Mouse (Mus musculus): ENCODE data around the gene Dusp1. TPM values are rescaled to one million over a fixed set of nuclear protein-coding genes. Genes with fewer than 3 reads are reported as not detected.

The Dusp1 gene
- 23.1 and 24.8 TPM in 2 replicates for polyA plus RNA-seq (2015; fragmentation: Nextera tagmentation; extraction: Ambion mirVana)

DNA sequence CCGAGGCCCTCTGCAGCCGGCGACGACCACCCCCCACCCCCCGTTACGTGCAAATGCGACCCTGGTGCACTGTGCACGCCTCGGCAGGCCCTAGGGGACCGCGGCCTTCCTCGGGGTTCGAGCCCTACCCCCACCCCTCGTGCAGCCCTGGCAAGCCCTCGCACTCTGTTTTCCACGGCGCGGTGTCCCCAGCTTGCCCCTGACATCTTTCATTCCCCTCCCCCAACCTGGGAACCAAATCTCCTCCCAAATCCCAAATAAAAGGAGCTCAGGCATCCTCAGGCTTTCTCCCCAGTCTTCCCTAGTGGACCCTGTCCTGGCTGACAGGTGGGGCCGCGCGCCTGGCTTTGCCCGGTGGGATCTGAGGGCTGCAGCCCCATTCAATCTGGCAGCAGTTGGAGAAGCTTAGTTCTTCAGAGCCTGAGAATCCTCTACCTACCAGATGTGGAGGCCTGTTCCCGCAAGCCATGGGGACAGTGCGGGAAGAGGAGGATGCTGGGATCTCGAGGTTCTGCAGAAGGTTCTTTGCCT, at the start of gene Dusp1:
TSS of gene Dusp1 (minus strand) at position 478 of the 531 bp plus-strand sequence.
- no peaks in the 10 kb centered on the region; the same call in 1 of the 2 replicates for H3K9me3 ChIP-seq (replicated peaks)
- H3K9ac ChIP-seq, result peak within 1 kb of the TSS; percentile 85
- peak within 1 kb of the TSS; percentile 90 for H3K4me2 ChIP-seq
- no peaks in the 10 kb centered on the region for H3K27me3 ChIP-seq
- ATAC-seq (replicated peaks; ENCODE audit: low FRiP score), result peak; percentile 81
- peaks cover 26% of the 10 kb centered on the region for H3K36me3 ChIP-seq
- peaks cover 48% of the 10 kb centered on the region for H3K4me1 ChIP-seq
- peak within 1 kb of the TSS; percentile 84 for H3K4me3 ChIP-seq (replicated peaks)
- peak within 1 kb of the TSS; percentile 85 for H3K27ac ChIP-seq
- under 1% methylated on average over 25 of the region's 25 CpGs for WGBS

DNA sequence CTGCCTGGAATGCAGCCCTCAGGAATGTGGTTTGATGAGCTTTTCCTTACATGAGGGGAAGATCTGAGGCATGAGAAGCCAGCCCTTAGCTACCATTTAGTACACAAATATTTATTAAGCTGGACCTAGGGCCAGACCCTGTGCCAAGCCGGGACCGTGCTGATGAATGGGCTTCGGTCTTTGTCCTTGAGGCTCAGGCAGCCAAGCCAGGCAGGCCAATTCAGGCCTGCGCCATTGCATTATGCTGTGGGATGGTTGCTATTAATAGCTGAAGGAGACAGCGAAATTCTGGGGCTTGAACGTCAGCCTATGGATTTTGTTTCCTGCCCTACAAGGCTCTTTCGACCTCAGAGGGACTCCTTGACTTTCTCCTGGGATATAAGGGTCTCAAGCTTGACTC, 49.4 kb upstream of the Dusp1 start:
- 83% methylated on average over 7 of the region's 7 CpGs for WGBS
- H3K27ac ChIP-seq, result no peak overlapping the region

DNA sequence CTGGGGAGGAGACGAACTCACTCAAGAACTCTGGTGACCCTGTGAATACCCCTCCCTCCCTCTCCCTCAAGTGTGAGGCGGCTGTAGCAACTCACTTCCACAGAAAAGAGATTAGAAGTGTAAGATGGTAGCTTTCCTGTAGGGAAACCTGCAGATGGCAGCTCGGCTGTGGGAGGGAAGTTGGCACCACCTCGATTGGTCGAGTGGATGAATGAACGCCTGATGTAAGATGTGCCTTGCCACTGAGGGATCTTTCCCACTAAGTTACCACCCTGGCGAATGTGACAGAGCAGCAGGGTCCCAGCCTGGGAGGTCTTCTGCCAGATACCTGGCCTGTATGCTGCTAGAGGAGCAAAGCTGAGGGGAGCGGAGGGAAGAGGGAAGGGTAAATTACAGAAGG, 47.9 kb upstream of the Dusp1 start:
- no peak overlapping the region for H3K4me2 ChIP-seq
- WGBS, result 83% methylated on average over 8 of the region's 8 CpGs
- ATAC-seq (replicated peaks; ENCODE audit: low FRiP score), result no peak
- H3K4me1 ChIP-seq, result no peaks in the 10 kb centered on the region
- H3K9me3 ChIP-seq (replicated peaks), result no peaks in the 10 kb centered on the region
- peaks cover 65% of the 10 kb centered on the region for H3K36me3 ChIP-seq
- H3K27me3 ChIP-seq, result no peaks in the 10 kb centered on the region
- no peak overlapping the region for H3K9ac ChIP-seq
- H3K27ac ChIP-seq, result no peak overlapping the region
- H3K4me3 ChIP-seq (replicated peaks), result no peak overlapping the region

More for the DNA sequence above, 49.4 kb upstream of the Dusp1 start:
- Histone ChIP-seq H3K4me2 (no peak overlapping the region), H3K9ac (no peak overlapping the region), H3K9me3 (replicated peaks) (no peaks in the 10 kb centered on the region), H3K4me3 (replicated peaks) (no peak overlapping the region), H3K27me3 (no peaks in the 10 kb centered on the region), H3K36me3 (peaks cover 68% of the 10 kb centered on the region), H3K4me1 (no peaks in the 10 kb centered on the region)
- ATAC-seq (replicated peaks; ENCODE audit: low FRiP score), result no peak

DNA sequence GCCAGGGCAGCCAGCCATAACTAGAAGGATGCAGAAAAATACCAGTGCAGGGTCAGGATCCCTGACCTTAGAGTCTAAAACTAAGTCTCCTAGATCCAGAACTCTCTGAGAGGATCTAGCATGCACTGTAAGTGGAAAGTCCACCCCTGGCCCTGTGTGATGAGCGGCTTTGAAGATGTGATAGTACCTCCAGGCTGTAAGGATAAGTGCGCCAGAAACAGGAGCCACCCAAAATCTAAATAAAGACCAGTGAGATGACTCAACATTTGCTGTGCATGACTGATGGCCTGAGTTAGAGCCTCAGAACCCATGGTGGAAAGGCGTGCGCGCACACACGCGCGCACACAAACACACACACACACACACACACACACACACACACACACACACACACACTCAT, 46.9 kb upstream of the Dusp1 start:
- Histone ChIP-seq H3K9ac (no peak overlapping the region), H3K4me3 (replicated peaks) (no peak overlapping the region), H3K9me3 (replicated peaks) (no peaks in the 10 kb centered on the region), H3K27me3 (no peaks in the 10 kb centered on the region), H3K36me3 (peaks cover 55% of the 10 kb centered on the region), H3K27ac (no peak overlapping the region), H3K4me2 (no peak overlapping the region), H3K4me1 (no peaks in the 10 kb centered on the region)
- no peak for ATAC-seq (replicated peaks; ENCODE audit: low FRiP score)
- WGBS, result 89% methylated on average over 8 of the region's 8 CpGs

DNA sequence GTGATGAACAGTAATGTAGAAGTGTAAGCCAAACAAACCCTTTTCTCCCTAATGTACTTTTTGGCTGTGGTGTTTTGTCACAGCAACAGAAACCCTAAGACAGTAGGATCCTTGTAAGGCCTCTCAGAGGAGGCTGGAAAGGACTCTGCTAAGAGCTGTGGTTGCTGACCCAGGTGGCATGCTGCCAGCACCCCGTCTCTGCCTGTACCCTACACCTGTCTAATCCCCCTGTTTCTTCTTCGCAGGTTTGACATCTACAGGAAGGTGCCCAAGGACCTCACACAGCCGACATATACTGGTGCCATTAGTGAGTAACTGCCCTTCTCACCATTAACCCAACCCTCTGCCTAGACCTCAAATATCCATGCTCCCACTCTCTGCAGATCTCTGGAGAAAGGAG, 46.4 kb upstream of the Dusp1 start:
- Histone ChIP-seq H3K9ac (no peak overlapping the region), H3K4me1 (peaks cover under 1% of the 10 kb centered on the region; the same call in 1 of the 2 replicates), H3K27ac (no peak overlapping the region), H3K4me3 (replicated peaks) (no peak overlapping the region), H3K27me3 (no peaks in the 10 kb centered on the region), H3K9me3 (replicated peaks) (no peaks in the 10 kb centered on the region), H3K36me3 (peaks cover 51% of the 10 kb centered on the region), H3K4me2 (no peak overlapping the region)
- WGBS, result 85% methylated on average over 3 of the region's 3 CpGs
- ATAC-seq (replicated peaks; ENCODE audit: low FRiP score), result no peak

DNA sequence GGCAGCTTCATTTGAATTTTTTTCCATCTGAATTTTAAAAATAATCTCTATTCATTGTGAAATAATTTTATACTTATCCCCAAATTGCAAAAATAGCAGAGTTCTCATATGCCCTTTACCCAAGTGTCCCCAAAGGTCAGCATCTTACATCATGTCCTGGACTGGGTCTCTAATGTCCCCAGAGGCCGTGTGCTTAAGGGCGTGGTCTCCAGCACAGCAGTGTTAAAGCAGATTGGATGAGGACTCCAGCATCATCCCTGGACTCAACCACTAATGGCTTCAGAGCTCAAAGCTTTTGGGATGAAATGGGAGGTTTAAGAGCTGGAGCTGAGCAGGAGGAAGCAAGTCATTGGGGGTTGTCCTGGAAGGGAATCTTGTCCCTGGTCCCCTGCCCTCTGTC, 44.6 kb upstream of the Dusp1 start:
- no peaks in the 10 kb centered on the region for H3K9me3 ChIP-seq (replicated peaks)
- no peak overlapping the region for H3K27ac ChIP-seq
- 75% methylated on average over 2 of the region's 2 CpGs for WGBS
- H3K9ac ChIP-seq, result no peak overlapping the region
- H3K4me3 ChIP-seq (replicated peaks), result no peak overlapping the region
- peaks cover 47% of the 10 kb centered on the region for H3K36me3 ChIP-seq
- H3K4me2 ChIP-seq, result no peak overlapping the region
- no peak for ATAC-seq (replicated peaks; ENCODE audit: low FRiP score)
- H3K4me1 ChIP-seq, result peaks cover 19% of the 10 kb centered on the region
- no peaks in the 10 kb centered on the region for H3K27me3 ChIP-seq

DNA sequence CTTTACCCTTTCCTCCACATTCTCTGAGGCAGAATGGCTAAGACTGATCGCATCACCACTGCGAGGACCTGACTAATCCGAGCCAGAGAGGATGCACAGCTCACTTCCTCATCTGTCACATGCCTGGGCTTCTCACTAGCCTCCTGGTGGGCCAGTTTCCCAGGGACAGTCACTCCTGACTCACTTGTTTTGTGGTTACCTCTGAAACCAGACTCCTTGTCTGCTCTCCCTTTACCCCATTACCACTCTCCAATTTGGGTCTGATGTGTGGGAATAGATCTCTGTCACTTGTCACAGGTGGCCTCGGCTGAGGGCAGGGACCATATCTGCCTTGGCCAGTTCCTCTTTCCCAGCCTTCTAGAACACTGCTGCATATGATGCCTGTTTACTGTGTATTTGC, 43.7 kb upstream of the Dusp1 start:
- no peaks in the 10 kb centered on the region for H3K27me3 ChIP-seq
- H3K9ac ChIP-seq, result no peak overlapping the region
- H3K4me1 ChIP-seq, result peaks cover 27% of the 10 kb centered on the region
- H3K27ac ChIP-seq, result no peak overlapping the region
- no peak for ATAC-seq (replicated peaks; ENCODE audit: low FRiP score)
- H3K36me3 ChIP-seq, result peaks cover 42% of the 10 kb centered on the region
- H3K9me3 ChIP-seq (replicated peaks), result no peaks in the 10 kb centered on the region
- H3K4me3 ChIP-seq (replicated peaks), result no peak overlapping the region
- WGBS, result 68% methylated on average over 4 of the region's 4 CpGs
- H3K4me2 ChIP-seq, result no peak overlapping the region

DNA sequence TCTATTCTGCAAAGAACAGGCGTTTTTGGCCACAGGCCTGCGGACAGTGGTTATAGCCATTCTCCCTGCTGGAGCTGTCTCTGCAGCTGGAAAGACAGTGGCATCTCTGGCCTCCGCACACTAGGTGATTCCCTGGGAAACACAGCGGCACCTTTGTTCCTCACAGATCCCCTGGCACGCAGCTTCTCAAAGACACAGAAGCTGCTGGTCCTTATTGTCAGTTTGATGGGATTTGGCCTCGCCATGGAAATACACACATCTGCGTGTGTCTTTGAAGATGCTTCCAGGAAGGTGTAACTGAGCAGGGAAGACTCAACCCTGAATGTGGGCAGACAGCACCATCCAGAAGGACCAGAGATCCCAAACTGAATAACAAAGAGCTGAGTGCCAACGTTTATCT, 41.4 kb upstream of the Dusp1 start:
- Histone ChIP-seq H3K36me3 (peaks cover 19% of the 10 kb centered on the region), H3K27ac (peak overlapping the region; percentile 76)
- no peak for ATAC-seq (replicated peaks; ENCODE audit: low FRiP score)

DNA sequence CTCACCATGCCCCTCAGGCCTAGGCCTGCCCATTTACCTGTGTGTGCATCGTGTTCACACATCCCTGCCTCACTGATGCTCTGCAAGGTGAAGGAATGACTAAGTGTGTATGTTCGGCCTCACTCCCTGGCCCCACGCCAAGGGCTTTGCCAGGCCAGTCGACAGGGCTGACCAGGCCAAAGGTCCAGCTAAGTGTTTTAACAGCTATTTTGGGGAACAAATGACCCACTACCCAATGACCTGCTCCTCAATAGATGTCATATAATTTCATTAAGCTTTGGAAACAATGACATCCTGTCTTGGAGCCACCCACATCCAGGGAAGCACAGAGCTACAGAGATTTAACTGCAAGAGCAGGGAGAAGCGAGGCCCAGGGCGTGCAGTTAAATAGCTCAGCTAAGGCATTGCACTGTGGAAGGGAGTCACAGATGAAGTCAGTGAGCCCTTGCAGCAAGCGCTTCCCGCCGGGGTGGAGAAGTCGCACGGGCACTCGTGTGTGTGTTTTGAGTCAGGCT, 40.5 kb upstream of the Dusp1 start:
- peaks cover 41% of the 10 kb centered on the region for H3K4me1 ChIP-seq
- peaks cover 14% of the 10 kb centered on the region for H3K36me3 ChIP-seq
- 35% methylated on average over 12 of the region's 12 CpGs for WGBS
- H3K9ac ChIP-seq, result no peak overlapping the region
- H3K4me2 ChIP-seq, result no peak overlapping the region
- peak overlapping the region; percentile 76 for H3K27ac ChIP-seq
- H3K4me3 ChIP-seq (replicated peaks), result no peak overlapping the region
- no peaks in the 10 kb centered on the region for H3K9me3 ChIP-seq (replicated peaks)
- ATAC-seq (replicated peaks; ENCODE audit: low FRiP score), result no peak
- no peaks in the 10 kb centered on the region for H3K27me3 ChIP-seq

More for the DNA sequence above, 41.4 kb upstream of the Dusp1 start:
- Histone ChIP-seq H3K9me3 (replicated peaks) (no peaks in the 10 kb centered on the region), H3K4me1 (peaks cover 41% of the 10 kb centered on the region), H3K9ac (no peak overlapping the region), H3K27me3 (no peaks in the 10 kb centered on the region), H3K4me2 (no peak overlapping the region), H3K4me3 (replicated peaks) (no peak overlapping the region)
- 88% methylated on average over 8 of the region's 8 CpGs for WGBS

DNA sequence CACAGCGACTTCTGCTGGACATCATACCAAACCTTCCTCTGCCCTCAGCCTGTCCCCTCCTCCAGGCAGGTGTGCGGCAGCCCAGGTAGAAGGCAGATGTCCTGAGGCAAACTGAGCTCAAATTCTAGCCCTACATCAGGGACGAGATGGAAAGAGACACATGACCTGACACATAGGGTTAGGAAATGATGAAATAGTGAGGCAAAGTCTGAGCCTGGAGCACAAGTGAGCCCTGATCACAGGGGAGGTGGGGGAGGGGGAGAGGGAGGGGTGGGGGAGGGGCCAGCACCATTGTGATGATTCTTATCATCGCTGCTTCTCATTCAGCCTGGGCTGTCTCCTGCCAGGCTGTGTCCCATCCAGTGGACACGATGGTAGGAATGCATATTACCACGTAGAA, 40.0 kb upstream of the Dusp1 start:
- ATAC-seq (replicated peaks; ENCODE audit: low FRiP score), result no peak
- Histone ChIP-seq H3K27ac (peak overlapping the region; percentile 76), H3K4me3 (replicated peaks) (no peak overlapping the region), H3K36me3 (peaks cover 14% of the 10 kb centered on the region), H3K9ac (no peak overlapping the region), H3K9me3 (replicated peaks) (no peaks in the 10 kb centered on the region), H3K27me3 (no peaks in the 10 kb centered on the region), H3K4me1 (peaks cover 43% of the 10 kb centered on the region), H3K4me2 (no peak overlapping the region)
- 55% methylated on average over 6 of the region's 6 CpGs for WGBS

DNA sequence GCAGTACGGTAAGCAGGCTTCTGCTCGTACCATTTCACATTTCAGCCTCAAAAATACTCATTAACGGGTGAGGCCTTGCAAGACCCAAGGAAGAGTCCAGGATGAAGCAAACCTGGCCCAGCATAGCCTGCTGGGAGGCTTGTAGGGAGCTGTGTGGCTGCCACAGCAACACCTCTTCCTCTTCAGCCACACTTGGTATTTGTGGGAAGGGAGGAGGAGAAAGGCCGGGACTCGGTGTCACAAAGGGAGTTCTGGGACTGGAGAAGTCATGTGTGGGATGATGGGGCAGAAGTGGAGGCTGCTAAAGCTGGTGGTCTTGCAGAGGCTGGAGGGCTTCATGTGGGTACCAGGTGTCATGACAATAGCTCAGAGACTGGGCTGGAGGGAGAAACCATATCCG, 39.6 kb upstream of the Dusp1 start:
- WGBS, result 63% methylated on average over 6 of the region's 6 CpGs
- H3K27me3 ChIP-seq, result no peaks in the 10 kb centered on the region
- no peaks in the 10 kb centered on the region for H3K9me3 ChIP-seq (replicated peaks)
- H3K9ac ChIP-seq, result no peak overlapping the region
- peaks cover 47% of the 10 kb centered on the region for H3K4me1 ChIP-seq
- H3K4me2 ChIP-seq, result no peak overlapping the region
- peak overlapping the region; percentile 76; the same call in 1 of the 2 replicates for H3K27ac ChIP-seq
- H3K36me3 ChIP-seq, result peaks cover 11% of the 10 kb centered on the region
- no peak overlapping the region for H3K4me3 ChIP-seq (replicated peaks)
- ATAC-seq (replicated peaks; ENCODE audit: low FRiP score), result no peak

DNA sequence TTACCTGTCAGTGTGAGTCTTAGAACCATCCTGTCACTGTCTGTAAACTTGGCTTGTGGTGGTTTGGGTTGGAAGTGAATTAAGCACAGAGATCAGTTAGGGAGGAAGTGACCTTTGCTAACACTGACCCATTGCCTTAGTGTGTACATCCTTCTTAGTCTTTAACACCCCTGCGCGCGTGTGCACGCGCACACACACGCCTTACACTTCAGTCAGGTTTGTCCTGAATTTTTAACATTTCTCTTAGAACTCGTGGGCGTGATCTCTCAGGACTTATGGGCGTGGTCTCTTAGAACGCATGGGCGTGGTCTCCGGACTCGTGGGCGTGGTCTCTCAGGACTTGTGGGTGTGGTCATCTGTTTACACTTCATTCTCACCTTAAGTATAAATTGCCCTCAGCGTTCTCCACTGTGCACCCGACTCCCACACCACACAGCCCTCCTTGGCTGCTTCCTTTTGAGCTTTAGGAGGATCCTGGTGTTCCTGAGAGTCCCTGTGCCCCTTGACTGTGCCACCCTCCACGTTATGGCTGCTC, 39.1 kb upstream of the Dusp1 start:
- Histone ChIP-seq H3K27me3 (no peaks in the 10 kb centered on the region), H3K4me2 (no peak overlapping the region), H3K9me3 (replicated peaks) (no peaks in the 10 kb centered on the region), H3K27ac (peak overlapping the region; percentile 76; the same call in 1 of the 2 replicates), H3K4me3 (replicated peaks) (no peak overlapping the region), H3K9ac (no peak overlapping the region), H3K36me3 (peaks cover 9% of the 10 kb centered on the region; the same call in 1 of the 2 replicates), H3K4me1 (peaks cover 52% of the 10 kb centered on the region)
- 62% methylated on average over 17 of the region's 17 CpGs for WGBS
- no peak for ATAC-seq (replicated peaks; ENCODE audit: low FRiP score)

All from kidney, embryonic 15.5 days (tissue).